Comparison of ENCODE assay signal across 8 mouse cellular contexts in the genomic region with DNA sequence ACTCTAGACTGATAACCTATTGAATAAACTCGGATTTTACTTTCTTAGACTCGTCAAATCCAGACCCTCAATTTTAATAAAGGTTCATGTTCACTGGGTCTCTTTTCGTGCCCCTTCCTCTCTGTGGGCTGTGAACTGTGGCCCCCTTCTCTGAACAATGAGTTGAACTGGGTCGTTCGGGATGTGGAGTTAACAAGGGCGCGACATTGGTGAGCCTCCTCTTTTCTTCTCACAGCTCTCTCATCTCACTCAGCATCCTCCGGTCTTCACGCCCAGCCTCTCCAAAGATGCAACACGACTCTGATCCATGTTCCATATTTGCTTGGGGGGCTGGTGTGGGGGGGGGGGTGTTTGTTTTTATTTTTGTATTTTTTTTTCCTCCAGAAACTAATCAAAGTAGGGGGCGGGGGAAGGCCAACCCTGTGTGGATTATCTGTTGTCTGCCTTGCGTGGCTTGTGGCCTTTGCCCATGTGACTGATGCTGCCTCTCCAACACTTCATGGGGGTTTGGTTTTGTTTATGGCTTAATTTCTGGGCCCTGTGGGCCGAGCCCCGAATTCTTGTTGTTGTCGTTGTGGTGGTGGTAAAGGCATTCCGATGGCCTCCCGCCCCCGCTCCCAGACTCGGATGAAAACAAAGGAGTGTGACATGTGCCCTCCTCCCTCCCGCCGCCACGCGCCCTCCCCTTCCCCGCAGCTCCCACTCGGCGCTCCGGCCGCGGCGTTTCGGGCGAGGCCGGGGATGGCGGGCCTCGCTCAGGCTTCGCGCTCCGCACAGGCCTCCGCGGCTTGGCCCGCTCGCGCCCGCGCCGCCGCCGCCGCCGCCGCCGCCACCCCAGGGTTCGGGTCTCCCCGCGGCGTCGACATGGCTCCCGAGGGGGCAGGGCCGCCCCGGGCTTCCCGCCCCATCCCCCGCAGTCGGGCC. TPM values are rescaled to one million over a fixed set of nuclear protein-coding genes. Genes with fewer than 3 reads are reported as not detected.
A peak's percentile ranks its signal among the peaks of the same experiment; 100 is the strongest.
DNase-seq lines count a peak whose midpoint lies in the region; ATAC-seq and TF ChIP-seq lines count a peak whose summit lies in the region.

No protein-coding gene starts in this region.

- H3K27me3 ChIP-seq in forebrain, embryonic 11.5 days (ENCODE audit: control insufficient read depth, insufficient read depth, low read length): no peaks in the 10 kb centered on the region
- H3K27me3 ChIP-seq in heart, embryonic 14.5 days (ENCODE audit: control insufficient read depth, insufficient read depth, low read length): no peaks in the 10 kb centered on the region
- H3K27me3 ChIP-seq in liver, embryonic 14.5 days (ENCODE audit: control insufficient read depth, insufficient read depth, low read length): no peaks in the 10 kb centered on the region

- WGBS in forebrain, embryonic 11.5 days: under 1% methylated on average over 55 of the region's 63 CpGs
- under 1% methylated on average over 33 of the region's 63 CpGs for WGBS in heart, embryonic 14.5 days
- WGBS in liver, embryonic 14.5 days (ENCODE audit: insufficient replicate concordance): under 1% methylated on average over 61 of the region's 63 CpGs

- ATAC-seq in forebrain, embryonic 11.5 days (replicated peaks; ENCODE audit: low FRiP score): peak; percentile 75
- ATAC-seq in heart, embryonic 14.5 days (ENCODE audit: insufficient number of reproducible peaks, insufficient read depth, low FRiP score, low read depth): peak; percentile 65
- peak; percentile 58 for ATAC-seq in liver, embryonic 14.5 days (ENCODE audit: insufficient read depth)

- H3K9ac ChIP-seq in ES-E14 (ENCODE audit: insufficient read depth, low read depth, low read length, poor library complexity, severe bottlenecking): peak overlapping the region; percentile 95
- peak overlapping the region; percentile 100 for H3K9ac ChIP-seq in forebrain, embryonic 11.5 days (ENCODE audit: low read length)
- peak overlapping the region; percentile 93 for H3K9ac ChIP-seq in heart, embryonic 14.5 days (ENCODE audit: low read length)
- H3K9ac ChIP-seq in liver, embryonic 14.5 days (replicated peaks): peak overlapping the region; percentile 91

- H3K36me3 ChIP-seq in ES-E14 (ENCODE audit: control insufficient read depth, insufficient read depth, low read length, poor library complexity, severe bottlenecking): no peaks in the 10 kb centered on the region
- H3K36me3 ChIP-seq in forebrain, embryonic 11.5 days (ENCODE audit: control insufficient read depth, insufficient read depth, low read length): no peaks in the 10 kb centered on the region
- 0 out of 2 replicates have a peak, but pooled peaks cover 4% of the 10 kb centered on the region for H3K36me3 ChIP-seq in heart, embryonic 14.5 days (ENCODE audit: control insufficient read depth, insufficient read depth, low read length)
- H3K36me3 ChIP-seq in liver, embryonic 14.5 days (replicated peaks; ENCODE audit: control insufficient read depth, insufficient read depth, low read depth): no peaks in the 10 kb centered on the region

- no peaks in the 10 kb centered on the region for H3K9me3 ChIP-seq in ES-E14 (ENCODE audit: control insufficient read depth, insufficient read depth, low read depth, low read length)
- no peaks in the 10 kb centered on the region for H3K9me3 ChIP-seq in forebrain, embryonic 11.5 days (ENCODE audit: control insufficient read depth, low read length)
- no peaks in the 10 kb centered on the region for H3K9me3 ChIP-seq in heart, embryonic 14.5 days (ENCODE audit: control insufficient read depth, low read length)
- no peaks in the 10 kb centered on the region for H3K9me3 ChIP-seq in liver, embryonic 14.5 days (ENCODE audit: control insufficient read depth, low read length)

- H3K4me3 ChIP-seq in ES-E14 (ENCODE audit: insufficient read depth in 1 of 2, low read depth in 1 of 2, low read length in 2 of 2, poor library complexity in 1 of 2, severe bottlenecking in 1 of 2): peak overlapping the region; percentile 92 to 98
- peak overlapping the region; percentile 97 for H3K4me3 ChIP-seq in forebrain, embryonic 11.5 days (ENCODE audit: low read depth, low read length)
- peak overlapping the region; percentile 95 to 99 for H3K4me3 ChIP-seq in heart, embryonic 14.5 days (ENCODE audit: control insufficient read depth in 1 of 2, insufficient read depth in 1 of 2, low read depth in 1 of 2, low read length in 2 of 2)
- peak overlapping the region; percentile 68 to 93 for H3K4me3 ChIP-seq in liver, embryonic 14.5 days (ENCODE audit: insufficient read depth in 1 of 2, low read depth in 2 of 2, low read length in 2 of 2)

- in situ Hi-C loops in ES-E14 (cut with MboI; ENCODE audit: low sequenced_read_pairs in 2 of 2, unreplicated experiment in 2 of 2): no loop called here

- peak overlapping the region; percentile 83 for H3K27ac ChIP-seq in ES-E14 (ENCODE audit: insufficient read depth, low read depth, low read length, poor library complexity, severe bottlenecking)
- H3K27ac ChIP-seq in forebrain, embryonic 11.5 days (ENCODE audit: low read depth, low read length): peak overlapping the region; percentile 98
- H3K27ac ChIP-seq in heart, embryonic 14.5 days (replicated peaks in 1 of 2; ENCODE audit: control insufficient read depth in 1 of 2, insufficient read depth in 1 of 2, low read depth in 2 of 2, low read length in 2 of 2): peak overlapping the region; percentile 97 to 98
- peak overlapping the region; percentile 56; the same call in 1 of the 2 replicates for H3K27ac ChIP-seq in liver, embryonic 14.5 days

- no peak for DNase-seq in ES-E14 (ENCODE audit: low read depth, low spot score)
- peak; percentile 24 for DNase-seq in c-Kit-positive CD71-positive TER-119-positive erythroid progenitor cells, embryonic 14.5 days (ENCODE audit: low spot score)
- peak; percentile 86 for DNase-seq in forebrain, embryonic 11.5 days (ENCODE audit: low spot score)
- DNase-seq in kidney, postnatal 10 days: peak; percentile 77
- peak in 2 of 3 experiments; percentile 7 to 9 for DNase-seq in liver, embryonic 14.5 days (ENCODE audit: low read depth in 3 of 3, low spot score in 3 of 3)
- peak; percentile 83 for DNase-seq in neural tube, embryonic 10.5 days (ENCODE audit: extremely low spot score, low spot score)
- peak; percentile 76 for DNase-seq in testis, postnatal 10 days (ENCODE audit: low spot score)

- H3K4me1 ChIP-seq in ES-E14 (ENCODE audit: control insufficient read depth in 2 of 2, insufficient read depth in 2 of 2, low read length in 2 of 2, poor library complexity in 1 of 2): peaks cover 3 to 6% of the 10 kb centered on the region in 2 experiments; a peak in 3 of 4 replicates
- peaks cover 3% of the 10 kb centered on the region; the same call in 1 of the 2 replicates for H3K4me1 ChIP-seq in forebrain, embryonic 11.5 days (replicated peaks; ENCODE audit: control insufficient read depth, insufficient read depth, low read length)
- H3K4me1 ChIP-seq in heart, embryonic 14.5 days (ENCODE audit: control insufficient read depth in 2 of 2, insufficient read depth in 2 of 2, low read length in 2 of 2): peaks cover 2 to 35% of the 10 kb centered on the region in 2 experiments
- peaks cover 3 to 12% of the 10 kb centered on the region in 2 experiments; a peak in 3 of 4 replicates for H3K4me1 ChIP-seq in liver, embryonic 14.5 days (replicated peaks; ENCODE audit: control insufficient read depth in 2 of 2, insufficient read depth in 2 of 2, low read length in 1 of 2)

- no peak for TF ChIP-seq CTCF in liver, embryonic 14.5 days (IDR thresholded peaks at IDR 0.05; ENCODE audit: low read depth)

- H3K4me2 ChIP-seq in forebrain, embryonic 11.5 days (ENCODE audit: low read depth, low read length, severe bottlenecking): peak overlapping the region; percentile 62
- H3K4me2 ChIP-seq in heart, embryonic 14.5 days (ENCODE audit: low read length): peak overlapping the region; percentile 84
- H3K4me2 ChIP-seq in liver, embryonic 14.5 days (ENCODE audit: low read depth): peak overlapping the region; percentile 69

- no peak for TF ChIP-seq EP300 in liver, embryonic 14.5 days (IDR thresholded peaks at IDR 0.05; ENCODE audit: low read depth)

TF ChIP-seq in ES-E14, 5 proteins besides CTCF, POLR2A, EP300 and RAD21:
- no peak for TF ChIP-seq MAFK (IDR thresholded peaks at IDR 0.05; ENCODE audit: insufficient read depth, low read depth, low read length)
- no peak for TF ChIP-seq ZNF384 (IDR thresholded peaks at IDR 0.05; ENCODE audit: low read depth, low read length)
- TF ChIP-seq HCFC1 (IDR thresholded peaks at IDR 0.05; ENCODE audit: borderline replicate concordance, insufficient read depth, low read length): no peak
- TF ChIP-seq ZC3H11A (IDR thresholded peaks at IDR 0.05; ENCODE audit: borderline replicate concordance, low read depth, low read length): no peak
- no peak for TF ChIP-seq CHD2 (IDR thresholded peaks at IDR 0.05; ENCODE audit: low read depth, low read length)

RNA-seq across cellular contexts. Expression of a gene that starts 2.0 kb away (rescaled TPM):
- 32.9 and 35.4 TPM in 2 replicates for total RNA-seq in ES-E14 (2012; rRNA removed)
- 367 and 392 TPM in 2 replicates for polyA plus RNA-seq in forebrain, embryonic 11.5 days (2014; fragmentation: Nextera tagmentation; extraction: Ambion mirVana)
- 56.1 and 72.6 TPM in 2 replicates for polyA plus RNA-seq in heart, embryonic 14.5 days (2014; fragmentation: Nextera tagmentation; extraction: Ambion mirVana)
- polyA plus RNA-seq in liver, embryonic 14.5 days (2012; rRNA removed): 7.8 and 9.6 TPM in 2 replicates
- 6.3 and 6.4 TPM in 2 replicates for polyA plus RNA-seq in liver, embryonic 14.5 days (2014; fragmentation: Nextera tagmentation; extraction: Ambion mirVana)
